Mouse (Mus musculus): Measurements from ENCODE around the gene Pheta1. TPM values are rescaled to one million over a fixed set of nuclear protein-coding genes. Genes with fewer than 3 reads are reported as not detected.

Gene Pheta1
- polyA plus RNA-seq, 1 experiment from 2014 or later: 40.1 TPM

DNA sequence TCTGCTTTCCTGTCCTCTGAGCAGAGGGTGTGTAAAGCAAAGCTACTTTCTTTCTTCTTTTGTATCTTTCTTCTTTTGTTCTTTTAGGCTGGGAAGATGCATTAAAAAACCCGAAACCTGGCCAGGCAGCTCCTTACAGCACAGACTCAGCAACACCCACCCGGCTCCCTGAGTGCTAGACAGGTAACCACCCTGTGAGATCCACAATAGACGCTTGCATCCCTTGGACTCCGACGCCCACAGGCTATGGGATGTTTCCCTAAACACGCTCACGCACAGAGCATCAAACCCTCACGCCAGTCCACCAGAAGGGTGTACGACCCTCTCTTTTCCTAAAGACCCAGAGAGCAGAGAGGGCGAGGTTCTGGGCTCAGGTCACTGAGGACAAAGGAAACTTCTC is 45.9 kb downstream of the Pheta1 start:
- WGBS: 46% methylated on average over 10 of the region's 10 CpGs
- 0 out of 2 replicates have a peak, but pooled peaks cover 4% of the 10 kb centered on the region for H3K36me3 ChIP-seq (ENCODE audit: control insufficient read depth, insufficient read depth, low read length)
- no peak overlapping the region for H3K4me3 ChIP-seq (replicated peaks; ENCODE audit: low read depth, low read length)
- no peak overlapping the region for H3K4me2 ChIP-seq (ENCODE audit: low read length)
- H3K9me3 ChIP-seq (ENCODE audit: control insufficient read depth, low read length): no peaks in the 10 kb centered on the region
- H3K27ac ChIP-seq (replicated peaks; ENCODE audit: low read depth, low read length): no peak overlapping the region
- DNase-seq (no peak), ATAC-seq (ENCODE audit: low FRiP score, low TSS enrichment) (no peak)
- H3K9ac ChIP-seq (replicated peaks; ENCODE audit: low read length): no peak overlapping the region
- peaks cover 4% of the 10 kb centered on the region; the same call in 1 of the 2 replicates for H3K4me1 ChIP-seq (ENCODE audit: control insufficient read depth, insufficient read depth, low read length)
- H3K27me3 ChIP-seq (ENCODE audit: control insufficient read depth, insufficient read depth, low read length): no peaks in the 10 kb centered on the region

DNA sequence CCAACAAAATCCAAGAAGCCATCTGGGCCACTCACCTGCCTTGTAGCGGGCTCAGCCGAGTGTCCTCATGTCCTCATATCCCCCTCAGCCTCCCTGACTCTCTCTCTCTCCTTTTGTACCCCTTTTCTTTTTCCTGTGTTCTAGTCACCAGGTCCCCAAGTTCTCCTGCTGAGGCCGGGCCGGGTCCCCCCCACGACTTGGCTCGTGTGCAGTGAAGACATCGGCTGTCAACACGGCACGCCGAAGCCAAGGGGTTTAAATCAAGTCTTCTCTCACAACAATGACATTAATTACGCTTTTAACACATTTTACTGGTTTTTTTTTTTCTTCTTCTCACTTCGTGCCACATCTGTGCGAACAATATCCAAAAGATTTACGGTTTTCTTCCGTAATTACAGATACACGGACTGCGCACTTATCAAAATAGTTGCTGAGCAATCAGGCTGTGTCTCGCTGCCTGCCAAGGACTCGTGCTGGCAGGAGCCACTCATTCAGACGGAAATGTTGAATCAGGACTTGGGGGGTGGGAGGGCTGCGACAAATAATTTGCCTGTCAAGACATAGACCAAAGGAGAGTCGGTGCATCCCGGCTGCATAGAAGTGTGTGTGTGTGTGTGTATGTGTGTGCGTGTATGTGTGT is 46.5 kb downstream of the Pheta1 start:
- Histone ChIP-seq H3K4me3 (replicated peaks; ENCODE audit: low read depth, low read length) (no peak overlapping the region), H3K9me3 (ENCODE audit: control insufficient read depth, low read length) (no peaks in the 10 kb centered on the region), H3K36me3 (ENCODE audit: control insufficient read depth, insufficient read depth, low read length) (0 out of 2 replicates have a peak, but pooled peaks cover 4% of the 10 kb centered on the region), H3K9ac (replicated peaks; ENCODE audit: low read length) (no peak overlapping the region), H3K27ac (replicated peaks; ENCODE audit: low read depth, low read length) (peak overlapping the region; percentile 5; the same call in 1 of the 2 replicates), H3K27me3 (ENCODE audit: control insufficient read depth, insufficient read depth, low read length) (no peaks in the 10 kb centered on the region), H3K4me2 (ENCODE audit: low read length) (no peak overlapping the region; the same call in 1 of the 2 replicates), H3K4me1 (ENCODE audit: control insufficient read depth, insufficient read depth, low read length) (peaks cover 4% of the 10 kb centered on the region; the same call in 1 of the 2 replicates)
- ATAC-seq (ENCODE audit: low FRiP score, low TSS enrichment) (no peak), DNase-seq (peak; percentile 47)
- 53% methylated on average over 24 of the region's 24 CpGs for whole genome bisulfite sequencing

DNA sequence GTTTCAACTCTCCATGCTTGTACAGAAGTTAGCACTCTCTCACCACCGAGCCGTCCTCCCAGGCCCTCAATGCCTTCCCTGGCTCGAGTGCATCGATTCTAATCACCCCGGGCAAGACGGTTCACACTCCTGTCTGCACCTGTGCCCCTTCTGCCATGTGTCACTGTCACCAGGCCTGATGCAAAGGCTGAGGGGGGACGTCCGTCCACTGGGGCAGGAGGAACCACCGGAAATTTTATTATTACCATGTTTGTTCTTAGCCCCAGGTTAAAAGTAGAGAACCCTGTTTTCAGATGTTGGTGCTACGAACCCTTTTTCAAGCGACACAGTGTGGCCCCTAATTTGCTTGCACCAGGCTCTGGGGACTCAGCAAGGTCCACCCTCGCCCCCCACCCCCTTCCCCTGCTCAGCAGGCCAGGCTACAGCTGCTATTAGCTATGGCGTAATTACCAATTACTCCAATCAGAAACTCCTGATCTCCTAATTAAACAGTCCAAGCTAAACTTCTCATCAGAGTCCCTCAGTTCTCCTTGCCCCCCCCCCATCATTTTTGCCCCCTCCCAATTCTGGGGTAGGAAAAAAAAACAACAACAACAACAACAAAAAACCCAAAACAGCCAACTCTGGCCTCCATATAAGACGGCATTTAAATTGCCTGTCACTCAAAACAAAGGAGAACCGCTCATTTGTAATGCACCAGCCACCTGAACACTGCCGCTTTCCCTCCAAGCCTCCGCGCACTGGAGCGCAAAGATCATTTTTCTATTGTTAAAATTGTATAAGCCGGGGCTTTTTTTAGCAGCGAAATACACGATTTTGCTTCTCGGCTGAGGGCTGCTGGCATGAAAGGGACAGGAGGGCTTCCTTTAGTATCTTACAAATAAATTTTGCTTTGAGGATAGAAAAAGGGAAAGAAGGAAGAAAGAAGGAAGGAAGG is 54.3 kb downstream of the Pheta1 start:
- no peak overlapping the region; the same call in 1 of the 2 replicates for H3K9ac ChIP-seq (replicated peaks; ENCODE audit: low read length)
- H3K9me3 ChIP-seq (ENCODE audit: control insufficient read depth, low read length): no peaks in the 10 kb centered on the region
- WGBS: 24% methylated on average over 23 of the region's 23 CpGs
- peak; percentile 75 for DNase-seq
- no peak overlapping the region for H3K4me3 ChIP-seq (replicated peaks; ENCODE audit: low read depth, low read length)
- H3K27me3 ChIP-seq (ENCODE audit: control insufficient read depth, insufficient read depth, low read length): no peaks in the 10 kb centered on the region
- no peak for ATAC-seq (ENCODE audit: low FRiP score, low TSS enrichment)
- H3K4me2 ChIP-seq (ENCODE audit: low read length): no peak overlapping the region
- H3K36me3 ChIP-seq (ENCODE audit: control insufficient read depth, insufficient read depth, low read length): 0 out of 2 replicates have a peak, but pooled peaks cover 4% of the 10 kb centered on the region
- peak overlapping the region; percentile 62 for H3K27ac ChIP-seq (replicated peaks; ENCODE audit: low read depth, low read length)
- H3K4me1 ChIP-seq (ENCODE audit: control insufficient read depth, insufficient read depth, low read length): peaks cover 14% of the 10 kb centered on the region

Small RNAs within 50 kb of the gene (microRNA-seq; reads per million reads assigned to microRNA genes)
- gene Mir7031: 0.59 reads per million

Other genes starting within 250 kb of the Pheta1 start
- 1.2 and 1.7 TPM in 2 replicates for gene Acad12, start 230.0 kb upstream of the Pheta1 start, polyA plus RNA-seq (2014; fragmentation: Nextera tagmentation; extraction: Ambion mirVana)
- 1.4 and 2.4 TPM in 2 replicates for gene Acad10, start 188.5 kb upstream of the Pheta1 start, polyA plus RNA-seq (2014; fragmentation: Nextera tagmentation; extraction: Ambion mirVana)
- 39.1 and 47.6 TPM in 2 replicates for gene Brap, start 188.4 kb upstream of the Pheta1 start, polyA plus RNA-seq (2014; fragmentation: Nextera tagmentation; extraction: Ambion mirVana)
- 85.3 and 92.2 TPM in 2 replicates for gene Atxn2, start 137.6 kb upstream of the Pheta1 start, polyA plus RNA-seq (2014; fragmentation: Nextera tagmentation; extraction: Ambion mirVana)
- gene Sh2b3, start 11.3 kb upstream of the Pheta1 start, polyA plus RNA-seq (2014; fragmentation: Nextera tagmentation; extraction: Ambion mirVana): 6.1 and 7.8 TPM in 2 replicates
- 25.5 and 28.8 TPM in 2 replicates for gene Cux2, start 201.1 kb downstream of the Pheta1 start, polyA plus RNA-seq (2014; fragmentation: Nextera tagmentation; extraction: Ambion mirVana)

Measured in midbrain, embryonic 14.5 days (tissue).